Mouse (Mus musculus): ENCODE data around the gene Lrrc8b.

DNA sequence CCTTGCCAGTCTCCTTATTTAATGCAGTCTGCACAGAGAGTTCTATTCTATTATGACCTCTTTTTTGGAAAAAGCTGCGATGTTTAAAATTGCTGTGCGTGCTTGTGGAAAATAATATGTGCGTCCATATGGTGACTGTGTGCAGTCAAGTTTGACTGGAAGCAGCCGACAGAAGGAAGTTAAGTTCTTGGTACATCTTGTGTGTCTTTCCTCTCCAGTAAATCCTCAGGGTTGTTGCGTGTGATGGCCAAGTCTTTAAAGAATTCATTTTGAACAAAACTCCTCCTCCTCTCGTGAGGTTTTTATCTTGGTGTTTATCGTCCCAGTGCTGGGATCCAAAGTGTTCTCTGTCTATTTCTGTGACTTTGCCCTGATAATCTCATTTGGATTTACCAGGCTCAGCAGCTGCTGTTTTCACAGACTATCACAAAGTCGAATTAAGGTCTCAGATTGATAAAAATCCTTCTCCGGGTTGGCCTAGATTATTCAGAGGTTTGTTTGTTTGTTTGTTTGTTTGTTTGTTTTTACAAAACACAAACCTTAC is 25.5 kb downstream of the Lrrc8b start:
- TF ChIP-seq ZC3H11A (IDR thresholded peaks at IDR 0.05; ENCODE audit: borderline replicate concordance, low read depth, low read length) (no peak), CHD2 (IDR thresholded peaks at IDR 0.05; ENCODE audit: low read depth, low read length) (no peak), MAFK (IDR thresholded peaks at IDR 0.05; ENCODE audit: insufficient read depth, low read depth, low read length) (no peak)

All from ES-E14 (cell line).